Comparison of ENCODE assay signal across 8 mouse cellular contexts in the genomic region with DNA sequence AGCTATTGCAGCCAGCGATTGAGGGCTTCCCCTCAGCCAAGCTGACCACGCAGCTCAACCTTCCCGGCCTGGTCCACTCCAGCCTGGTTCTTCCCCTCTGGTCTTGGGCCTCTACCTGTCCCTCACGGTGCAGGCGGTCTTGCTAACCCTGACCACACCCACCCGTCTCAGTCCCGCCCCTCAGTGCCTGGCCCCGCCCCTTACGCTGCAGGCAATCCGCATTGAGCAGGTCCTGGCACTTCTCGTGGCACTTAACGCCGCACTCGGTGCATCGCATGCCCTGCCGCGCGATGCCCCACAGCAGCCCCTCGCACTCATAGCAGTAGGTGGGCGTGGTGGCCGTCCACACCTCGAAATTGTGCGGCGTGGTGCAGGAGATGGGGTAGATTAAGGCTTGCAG. TPM values are rescaled to one million over a fixed set of nuclear protein-coding genes. Genes with fewer than 3 reads are reported as not detected.
DNase-seq lines count a peak whose midpoint lies in the region; ATAC-seq and TF ChIP-seq lines count a peak whose summit lies in the region.

No protein-coding gene starts in this region.

- H3K27ac ChIP-seq in thymus, adult 2 months (ENCODE audit: control insufficient read depth, insufficient read depth, low read length): no peak overlapping the region
- H3K27ac ChIP-seq in forebrain, embryonic 11.5 days (ENCODE audit: low read depth, low read length): no peak overlapping the region
- no peak overlapping the region for H3K27ac ChIP-seq in midbrain, embryonic 15.5 days

- peaks cover 12% of the 10 kb centered on the region for H3K4me1 ChIP-seq in thymus, adult 2 months (replicated peaks; ENCODE audit: control insufficient read depth, insufficient read depth, low read length)
- no peaks in the 10 kb centered on the region; the same call in 1 of the 2 replicates for H3K4me1 ChIP-seq in forebrain, embryonic 11.5 days (replicated peaks; ENCODE audit: control insufficient read depth, insufficient read depth, low read length)
- 0 out of 2 replicates have a peak, but pooled peaks cover 5% of the 10 kb centered on the region for H3K4me1 ChIP-seq in midbrain, embryonic 15.5 days

- no peaks in the 10 kb centered on the region for H3K27me3 ChIP-seq in thymus, adult 2 months (ENCODE audit: control insufficient read depth, insufficient read depth, low read length)
- H3K27me3 ChIP-seq in forebrain, embryonic 11.5 days (ENCODE audit: control insufficient read depth, insufficient read depth, low read length): peaks cover 28% of the 10 kb centered on the region
- H3K27me3 ChIP-seq in midbrain, embryonic 15.5 days (replicated peaks): peaks cover 37% of the 10 kb centered on the region

- H3K9me3 ChIP-seq in forebrain, embryonic 11.5 days (ENCODE audit: control insufficient read depth, low read length): no peaks in the 10 kb centered on the region
- no peaks in the 10 kb centered on the region for H3K9me3 ChIP-seq in midbrain, embryonic 15.5 days

- TF ChIP-seq CTCF in thymus, adult 2 months (IDR thresholded peaks at IDR 0.05; ENCODE audit: borderline replicate concordance, control insufficient read depth, extremely low read depth, insufficient read depth, low read length, poor library complexity): no peak

- peak; percentile 53; the same call in 1 of the 2 replicates for ATAC-seq in forebrain, embryonic 11.5 days (replicated peaks; ENCODE audit: low FRiP score)
- peak; percentile 15; the same call in 1 of the 2 replicates for ATAC-seq in midbrain, embryonic 15.5 days (replicated peaks)
- no peak for ATAC-seq in frontal cortex, adult (ENCODE audit: low TSS enrichment)

- 8% methylated on average over 24 of the region's 24 CpGs for WGBS in thymus, adult 2 months
- WGBS in forebrain, embryonic 11.5 days: 1% methylated on average over 24 of the region's 24 CpGs
- 3% methylated on average over 24 of the region's 24 CpGs for WGBS in midbrain, embryonic 15.5 days

- H3K36me3 ChIP-seq in thymus, adult 2 months (ENCODE audit: control insufficient read depth, insufficient read depth, low read length): no peaks in the 10 kb centered on the region
- no peaks in the 10 kb centered on the region for H3K36me3 ChIP-seq in forebrain, embryonic 11.5 days (ENCODE audit: control insufficient read depth, insufficient read depth, low read length)
- peaks cover 25% of the 10 kb centered on the region for H3K36me3 ChIP-seq in midbrain, embryonic 15.5 days (replicated peaks)

- TF ChIP-seq POLR2A in thymus, adult 2 months (IDR thresholded peaks at IDR 0.05; ENCODE audit: control insufficient read depth, extremely low read depth, insufficient read depth, low read length, poor library complexity): no peak

- peak overlapping the region; percentile 30; the same call in 1 of the 2 replicates for H3K9ac ChIP-seq in forebrain, embryonic 11.5 days (ENCODE audit: low read length)
- no peak overlapping the region for H3K9ac ChIP-seq in midbrain, embryonic 15.5 days

- H3K4me2 ChIP-seq in forebrain, embryonic 11.5 days (ENCODE audit: low read depth, low read length, severe bottlenecking): peak overlapping the region; percentile 45
- H3K4me2 ChIP-seq in midbrain, embryonic 15.5 days: peak overlapping the region; percentile 20; the same call in 1 of the 2 replicates

- peak; percentile 48 for DNase-seq in thymus, postnatal 0 days (ENCODE audit: low spot score)
- DNase-seq in thymus, adult 2 months: no peak
- DNase-seq in forebrain, embryonic 11.5 days (ENCODE audit: low spot score): peak; percentile 78
- DNase-seq in kidney, postnatal 4 days: peak; percentile 75 to 79
- DNase-seq in spleen, adult 12 weeks (ENCODE audit: low spot score): no peak
- no peak for DNase-seq in frontal cortex, adult 2 months (ENCODE audit: extremely low spot score in 1 of 2, low spot score in 1 of 2)

- no peak overlapping the region for H3K4me3 ChIP-seq in thymus, adult 2 months (ENCODE audit: control insufficient read depth, insufficient read depth, low read length)
- H3K4me3 ChIP-seq in forebrain, embryonic 11.5 days (ENCODE audit: low read depth, low read length): 0 out of 2 replicates have a peak overlapping the region, but pooled peaks have one; percentile 14
- H3K4me3 ChIP-seq in midbrain, embryonic 15.5 days: no peak overlapping the region

RNA-seq across cellular contexts. Expression of a gene that starts 17.0 kb away (rescaled TPM):
- polyA plus RNA-seq in thymus, postnatal 0 days (2015; fragmentation: Nextera tagmentation; extraction: Ambion mirVana): 0.58 and 0.68 TPM in 2 replicates
- 1.6 and 2.0 TPM in 2 replicates for polyA plus RNA-seq in thymus, adult 2 months (2012; rRNA removed)
- 6.5 and 6.6 TPM in 2 replicates for polyA plus RNA-seq in forebrain, embryonic 11.5 days (2014; fragmentation: Nextera tagmentation; extraction: Ambion mirVana)
- polyA plus RNA-seq in midbrain, embryonic 15.5 days (2015; fragmentation: Nextera tagmentation; extraction: Ambion mirVana): 26.9 and 27.4 TPM in 2 replicates
- polyA plus RNA-seq in frontal cortex, adult 2 months (2012; rRNA removed): 172 and 176 TPM in 2 replicates

RNA-seq across cellular contexts. Expression of a gene that starts 21.5 kb away (rescaled TPM):
- 17.0 and 20.3 TPM in 2 replicates for polyA plus RNA-seq in thymus, postnatal 0 days (2015; fragmentation: Nextera tagmentation; extraction: Ambion mirVana)
- polyA plus RNA-seq in thymus, adult 2 months (2012; rRNA removed): 68.0 and 77.5 TPM in 2 replicates
- 2.3 TPM in 2 replicates for polyA plus RNA-seq in forebrain, embryonic 11.5 days (2014; fragmentation: Nextera tagmentation; extraction: Ambion mirVana)
- 5.2 and 5.8 TPM in 2 replicates for polyA plus RNA-seq in midbrain, embryonic 15.5 days (2015; fragmentation: Nextera tagmentation; extraction: Ambion mirVana)
- polyA plus RNA-seq in frontal cortex, adult 2 months (2012; rRNA removed): 5.6 and 5.7 TPM in 2 replicates

RNA-seq across cellular contexts. Expression of a gene that starts 34.4 kb away (rescaled TPM):
- 3.7 and 6.7 TPM in 2 replicates for polyA plus RNA-seq in thymus, postnatal 0 days (2015; fragmentation: Nextera tagmentation; extraction: Ambion mirVana)
- 42.6 and 56.8 TPM in 2 replicates for polyA plus RNA-seq in thymus, adult 2 months (2012; rRNA removed)
- not detected in 2 replicates for polyA plus RNA-seq in forebrain, embryonic 11.5 days (2014; fragmentation: Nextera tagmentation; extraction: Ambion mirVana)
- 0.37 and 1.5 TPM in 2 replicates for polyA plus RNA-seq in midbrain, embryonic 15.5 days (2015; fragmentation: Nextera tagmentation; extraction: Ambion mirVana)
- polyA plus RNA-seq in frontal cortex, adult 2 months (2012; rRNA removed): 1.4 and 1.8 TPM in 2 replicates

RNA-seq across cellular contexts. Expression of a gene that starts 43.8 kb away (rescaled TPM):
- 37.9 and 38.9 TPM in 2 replicates for polyA plus RNA-seq in thymus, postnatal 0 days (2015; fragmentation: Nextera tagmentation; extraction: Ambion mirVana)
- 134 and 158 TPM in 2 replicates for polyA plus RNA-seq in thymus, adult 2 months (2012; rRNA removed)
- polyA plus RNA-seq in forebrain, embryonic 11.5 days (2014; fragmentation: Nextera tagmentation; extraction: Ambion mirVana): 41.8 and 48.6 TPM in 2 replicates
- 70.5 and 74.5 TPM in 2 replicates for polyA plus RNA-seq in midbrain, embryonic 15.5 days (2015; fragmentation: Nextera tagmentation; extraction: Ambion mirVana)
- polyA plus RNA-seq in frontal cortex, adult 2 months (2012; rRNA removed): 99.4 and 104 TPM in 2 replicates

RNA-seq across cellular contexts. Expression of a gene that starts 47.0 kb away (rescaled TPM):
- 2.1 and 2.7 TPM in 2 replicates for polyA plus RNA-seq in thymus, postnatal 0 days (2015; fragmentation: Nextera tagmentation; extraction: Ambion mirVana)
- 6.3 and 6.9 TPM in 2 replicates for polyA plus RNA-seq in thymus, adult 2 months (2012; rRNA removed)
- polyA plus RNA-seq in forebrain, embryonic 11.5 days (2014; fragmentation: Nextera tagmentation; extraction: Ambion mirVana): 0.51 and 0.64 TPM in 2 replicates
- 0.27 and 0.36 TPM in 2 replicates for polyA plus RNA-seq in midbrain, embryonic 15.5 days (2015; fragmentation: Nextera tagmentation; extraction: Ambion mirVana)
- 0.71 and 1.0 TPM in 2 replicates for polyA plus RNA-seq in frontal cortex, adult 2 months (2012; rRNA removed)

Comparison
In these comparisons a context has a peak if more than half of its experiments do, and no peak if none do; other contexts are left out.
1. DNase-seq: peak in thymus, postnatal 0 days (single experiment), forebrain, embryonic 11.5 days (single experiment) and kidney, postnatal 4 days (2 of 2); none in thymus, adult 2 months (single experiment), spleen, adult 12 weeks (single experiment) and frontal cortex, adult 2 months (0 of 2).